Mouse (Mus musculus) midbrain, embryonic 10.5 days (tissue): ENCODE measurements around the gene Uba7. TPM values are rescaled to one million over a fixed set of nuclear protein-coding genes. Genes with fewer than 3 reads are reported as not detected.

Source experiments
- DNase-seq: peaks from one replicate; pipeline ENCODE4 v3.0.0-alpha.2; 2017; ENCODE audit warnings: low spot score
- H3K27ac ChIP-seq: fragments of 300-500 bp; sonication (generic); replicated peaks from 2 replicates; pipeline ENCODE4 v1.5.1; 2016; ENCODE audit warnings: mild to moderate bottlenecking
- H3K27me3 ChIP-seq: fragments of 300-500 bp; sonication (generic); 2 replicates; pipeline ENCODE4 v1.6.1; 2016; ENCODE audit warnings: low read depth, mild to moderate bottlenecking; ENCODE audit not compliant: poor library complexity, severe bottlenecking
- H3K36me3 ChIP-seq: fragments of 300-500 bp; sonication (generic); 2 replicates; pipeline ENCODE4 v1.6.1; 2016; ENCODE audit warnings: mild to moderate bottlenecking, moderate library complexity
- H3K4me1 ChIP-seq: fragments of 300-500 bp; sonication (generic); 2 replicates; pipeline ENCODE4 v1.6.1; 2016
- H3K4me3 ChIP-seq: fragments of 300-500 bp; sonication (generic); 2 replicates; pipeline ENCODE4 v1.5.1; 2016; ENCODE audit warnings: mild to moderate bottlenecking, moderate library complexity
- H3K9me3 ChIP-seq: fragments of 300-500 bp; sonication (generic); replicated peaks from 2 replicates; pipeline ENCODE4 v1.6.1; 2016; ENCODE audit warnings: mild to moderate bottlenecking
- WGBS: fragments of 180-500 bp; shearing (Covaris S2); methylation state at CpG from one replicate; pipeline ENCODE4 v1.1.7; 2016; 5-methylcytosine and 5-hydroxymethylcytosine counted together
- polyA plus RNA-seq: library from polyadenylated mRNA; unstranded; fragments of >200 nt; fragmentation: Nextera tagmentation; extraction: Ambion mirVana; gene quantifications from 2 replicates; pipeline ENCODE4 v1.2.1, GENCODE M21; 2016

The Uba7 gene
- polyA plus RNA-seq, 1 experiment from 2014 or later, result 8.1 TPM

GRCm38 (mm10) chr9:107966676-107967075, 8.6 kb upstream of the Uba7 start:
- H3K4me1 ChIP-seq, result peaks cover 6% of the 10 kb centered on the region
- WGBS, result 95% methylated on average over 10 of the region's 10 CpGs
- H3K36me3 ChIP-seq, result peaks cover 95% of the 10 kb centered on the region
- no peaks in the 10 kb centered on the region for H3K27me3 ChIP-seq
- H3K9me3 ChIP-seq, result no peaks in the 10 kb centered on the region
- no peak for DNase-seq
- no peak overlapping the region for H3K4me3 ChIP-seq
- H3K27ac ChIP-seq, result no peak overlapping the region

DNA sequence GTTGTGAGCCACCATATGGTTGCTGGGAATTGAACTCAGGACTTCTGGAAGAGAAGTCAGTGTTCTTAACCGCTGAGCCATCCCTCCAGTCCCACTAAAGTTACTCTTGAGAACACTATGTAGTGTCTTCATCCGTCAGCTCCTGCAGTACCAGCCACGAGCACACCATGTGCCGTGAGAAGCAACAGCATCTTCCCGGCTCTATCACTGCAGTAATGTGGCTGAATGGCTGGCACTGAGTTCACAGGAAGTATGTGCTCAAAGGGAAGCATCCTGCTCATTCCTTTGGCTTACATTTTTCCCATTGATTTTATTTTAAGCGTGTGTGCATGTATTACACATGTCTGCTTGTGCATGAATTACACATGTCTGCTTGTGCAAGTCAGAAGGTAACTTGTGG, 7.9 kb upstream of the Uba7 start:
- Histone ChIP-seq H3K36me3 (peaks cover 95% of the 10 kb centered on the region), H3K27me3 (no peaks in the 10 kb centered on the region), H3K27ac (no peak overlapping the region), H3K9me3 (no peaks in the 10 kb centered on the region), H3K4me3 (no peak overlapping the region), H3K4me1 (no peaks in the 10 kb centered on the region)
- DNase-seq, result no peak
- WGBS, result 90% methylated on average over 6 of the region's 6 CpGs

- 91% methylated on average over 7 of the region's 7 CpGs for WGBS
- Histone ChIP-seq H3K4me3 (no peak overlapping the region), H3K27me3 (no peaks in the 10 kb centered on the region), H3K4me1 (no peaks in the 10 kb centered on the region), H3K27ac (no peak overlapping the region), H3K36me3 (peaks cover 90% of the 10 kb centered on the region), H3K9me3 (no peaks in the 10 kb centered on the region)
- DNase-seq, result no peak
Observed at GRCm38 (mm10) chr9:107968531-107968930, 6.8 kb upstream of the Uba7 start.

GRCm38 (mm10) chr9:107970311-107970710, 5.0 kb upstream of the Uba7 start:
- no peaks in the 10 kb centered on the region for H3K27me3 ChIP-seq
- H3K4me1 ChIP-seq, result no peaks in the 10 kb centered on the region
- H3K36me3 ChIP-seq, result peaks cover 73% of the 10 kb centered on the region
- no peak overlapping the region for H3K4me3 ChIP-seq
- no peaks in the 10 kb centered on the region for H3K9me3 ChIP-seq
- no peak overlapping the region for H3K27ac ChIP-seq
- no peak for DNase-seq
- 92% methylated on average over 5 of the region's 5 CpGs for WGBS

- Histone ChIP-seq H3K27ac (no peak overlapping the region), H3K36me3 (peaks cover 57% of the 10 kb centered on the region), H3K4me3 (no peak overlapping the region), H3K4me1 (0 out of 2 replicates have a peak, but pooled peaks cover 3% of the 10 kb centered on the region), H3K27me3 (no peaks in the 10 kb centered on the region), H3K9me3 (no peaks in the 10 kb centered on the region)
- DNase-seq, result no peak
- 83% methylated on average over 8 of the region's 8 CpGs for WGBS
Observed at GRCm38 (mm10) chr9:107971690-107972541, 3.4 kb upstream of the Uba7 start.

- no peaks in the 10 kb centered on the region for H3K9me3 ChIP-seq
- peaks cover 34% of the 10 kb centered on the region for H3K36me3 ChIP-seq
- H3K4me3 ChIP-seq, result no peak overlapping the region
- WGBS, result 81% methylated on average over 10 of the region's 10 CpGs
- no peak for DNase-seq
- H3K4me1 ChIP-seq, result 0 out of 2 replicates have a peak, but pooled peaks cover 3% of the 10 kb centered on the region
- H3K27ac ChIP-seq, result no peak overlapping the region
- no peaks in the 10 kb centered on the region for H3K27me3 ChIP-seq
Observed at GRCm38 (mm10) chr9:107974491-107975171, 674 bp upstream of the Uba7 start.

DNA sequence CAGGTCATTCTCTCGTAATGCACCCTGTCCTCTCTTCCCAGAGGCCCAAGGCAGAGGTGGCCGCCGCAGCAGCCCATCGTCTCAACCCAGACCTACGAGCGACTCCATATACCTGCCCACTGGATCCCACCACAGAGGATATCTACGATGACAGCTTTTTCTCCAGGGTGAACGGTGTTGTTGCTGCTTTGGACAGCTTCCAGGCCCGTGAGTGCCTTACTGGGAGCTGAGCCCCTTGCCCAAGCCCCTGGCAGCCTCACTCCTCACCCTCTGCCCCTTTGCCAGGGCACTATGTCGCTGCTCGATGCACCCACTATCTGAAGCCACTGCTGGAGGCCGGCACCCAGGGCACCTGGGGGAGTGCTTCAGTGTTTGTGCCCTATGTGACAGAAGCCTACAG, 3.5 kb downstream of the Uba7 start:
- H3K36me3 ChIP-seq, result no peaks in the 10 kb centered on the region
- no peak for DNase-seq
- peaks cover 33% of the 10 kb centered on the region for H3K4me1 ChIP-seq
- 91% methylated on average over 12 of the region's 12 CpGs for WGBS
- H3K27ac ChIP-seq, result 0 out of 2 replicates have a peak overlapping the region, but pooled peaks have one; percentile 9
- peaks cover 14% of the 10 kb centered on the region for H3K27me3 ChIP-seq
- H3K4me3 ChIP-seq, result no peak overlapping the region
- H3K9me3 ChIP-seq, result no peaks in the 10 kb centered on the region

- H3K9me3 ChIP-seq, result no peaks in the 10 kb centered on the region
- no peaks in the 10 kb centered on the region for H3K36me3 ChIP-seq
- peaks cover 35% of the 10 kb centered on the region for H3K27me3 ChIP-seq
- WGBS, result 56% methylated on average over 7 of the region's 7 CpGs
- H3K27ac ChIP-seq, result peak overlapping the region; percentile 75
- H3K4me3 ChIP-seq, result peak overlapping the region; percentile 32
- DNase-seq, result peak; percentile 31
- H3K4me1 ChIP-seq, result peaks cover 56% of the 10 kb centered on the region
Observed at GRCm38 (mm10) chr9:107981684-107982605, 6.6 kb downstream of the Uba7 start.

GRCm38 (mm10) chr9:107982681-107983346, 7.5 kb downstream of the Uba7 start, which contains the start of gene Gm20661:
Gene Gm20661, plus strand, starts transcription at chr9:107983058.
- Histone ChIP-seq H3K4me1 (peaks cover 56% of the 10 kb centered on the region), H3K27ac (peak within 1 kb of the TSS; percentile 75), H3K9me3 (no peaks in the 10 kb centered on the region), H3K4me3 (peak within 1 kb of the TSS; percentile 68), H3K27me3 (peaks cover 39% of the 10 kb centered on the region), H3K36me3 (no peaks in the 10 kb centered on the region)
- DNase-seq, result peak; percentile 55
- WGBS, result 58% methylated on average over 14 of the region's 14 CpGs

DNA sequence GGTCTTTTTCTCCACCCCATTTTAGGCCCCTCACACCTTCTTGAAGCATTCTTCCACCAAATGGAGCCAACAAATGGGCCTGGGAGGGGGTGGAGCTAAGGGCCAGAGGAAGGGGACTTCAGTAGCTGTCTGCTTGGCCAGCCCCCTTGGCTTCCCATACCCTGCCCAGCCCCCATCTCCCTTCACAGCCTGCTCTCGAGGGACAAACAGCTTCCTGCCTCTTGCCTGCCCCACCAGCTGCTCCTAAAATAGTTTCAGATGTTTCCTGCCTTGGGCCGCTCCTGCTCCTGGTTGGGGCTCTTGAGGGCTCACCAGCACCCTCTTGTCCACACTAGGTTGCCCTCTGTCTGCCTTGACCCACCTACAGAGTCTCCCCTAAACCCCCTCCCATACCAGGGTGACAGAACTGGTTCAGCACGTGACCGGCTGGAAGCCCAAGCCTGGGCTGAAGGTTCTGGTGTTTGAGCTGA, 8.2 kb downstream of the Uba7 start:
- peak overlapping the region; percentile 32 for H3K4me3 ChIP-seq
- peak overlapping the region; percentile 75 for H3K27ac ChIP-seq
- no peaks in the 10 kb centered on the region for H3K36me3 ChIP-seq
- H3K9me3 ChIP-seq, result no peaks in the 10 kb centered on the region
- DNase-seq, result peak; percentile 42
- peaks cover 39% of the 10 kb centered on the region for H3K27me3 ChIP-seq
- 44% methylated on average over 4 of the region's 4 CpGs for WGBS
- H3K4me1 ChIP-seq, result peaks cover 56% of the 10 kb centered on the region

DNA sequence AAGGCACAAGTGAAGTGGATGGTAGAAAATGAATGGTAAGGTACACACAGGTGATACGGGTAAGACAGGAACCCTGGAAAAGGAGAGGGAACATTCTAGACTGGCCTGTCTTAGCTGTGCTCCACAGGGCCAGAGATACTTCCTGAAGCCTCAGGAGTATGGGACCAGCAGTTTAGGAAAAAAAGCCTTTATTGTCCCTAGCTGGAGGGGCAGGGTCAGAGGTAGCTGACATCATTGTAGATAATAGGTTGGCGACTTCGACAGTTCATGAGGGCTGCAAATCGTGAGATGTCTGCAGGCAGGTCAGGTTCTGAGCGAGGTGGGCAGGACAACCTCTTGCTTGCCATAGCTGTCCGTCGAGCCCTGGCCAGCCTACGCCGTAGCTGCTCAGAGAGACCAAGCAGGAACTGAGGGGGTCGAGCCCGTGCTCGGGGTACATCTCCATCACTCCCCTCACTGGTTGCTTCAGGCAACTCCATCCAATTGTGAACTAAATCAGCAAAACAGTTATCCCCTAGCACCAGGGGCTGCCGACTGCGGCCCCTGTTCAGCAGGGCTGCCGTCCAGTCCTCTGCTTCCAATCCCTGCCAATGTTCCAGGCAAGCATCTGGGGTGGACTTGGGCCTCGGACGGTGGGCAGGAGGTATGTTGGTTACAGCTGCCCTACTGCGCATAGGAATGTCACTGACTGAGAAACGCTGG, 8.9 kb downstream of the Uba7 start:
- peak overlapping the region; percentile 75 for H3K27ac ChIP-seq
- DNase-seq, result no peak
- H3K4me3 ChIP-seq, result peak overlapping the region; percentile 68
- H3K27me3 ChIP-seq, result peaks cover 39% of the 10 kb centered on the region
- 73% methylated on average over 19 of the region's 19 CpGs for WGBS
- H3K4me1 ChIP-seq, result peaks cover 56% of the 10 kb centered on the region
- no peaks in the 10 kb centered on the region for H3K9me3 ChIP-seq
- H3K36me3 ChIP-seq, result no peaks in the 10 kb centered on the region
